Mouse (Mus musculus): ENCODE measurements around the gene Inka1.
"Not testable (repeated sequence)": the region's sequence is repeated elsewhere in the genome, so short reads cannot be mapped to it uniquely, and the experiment has no call there.

Gene Inka1

DNA sequence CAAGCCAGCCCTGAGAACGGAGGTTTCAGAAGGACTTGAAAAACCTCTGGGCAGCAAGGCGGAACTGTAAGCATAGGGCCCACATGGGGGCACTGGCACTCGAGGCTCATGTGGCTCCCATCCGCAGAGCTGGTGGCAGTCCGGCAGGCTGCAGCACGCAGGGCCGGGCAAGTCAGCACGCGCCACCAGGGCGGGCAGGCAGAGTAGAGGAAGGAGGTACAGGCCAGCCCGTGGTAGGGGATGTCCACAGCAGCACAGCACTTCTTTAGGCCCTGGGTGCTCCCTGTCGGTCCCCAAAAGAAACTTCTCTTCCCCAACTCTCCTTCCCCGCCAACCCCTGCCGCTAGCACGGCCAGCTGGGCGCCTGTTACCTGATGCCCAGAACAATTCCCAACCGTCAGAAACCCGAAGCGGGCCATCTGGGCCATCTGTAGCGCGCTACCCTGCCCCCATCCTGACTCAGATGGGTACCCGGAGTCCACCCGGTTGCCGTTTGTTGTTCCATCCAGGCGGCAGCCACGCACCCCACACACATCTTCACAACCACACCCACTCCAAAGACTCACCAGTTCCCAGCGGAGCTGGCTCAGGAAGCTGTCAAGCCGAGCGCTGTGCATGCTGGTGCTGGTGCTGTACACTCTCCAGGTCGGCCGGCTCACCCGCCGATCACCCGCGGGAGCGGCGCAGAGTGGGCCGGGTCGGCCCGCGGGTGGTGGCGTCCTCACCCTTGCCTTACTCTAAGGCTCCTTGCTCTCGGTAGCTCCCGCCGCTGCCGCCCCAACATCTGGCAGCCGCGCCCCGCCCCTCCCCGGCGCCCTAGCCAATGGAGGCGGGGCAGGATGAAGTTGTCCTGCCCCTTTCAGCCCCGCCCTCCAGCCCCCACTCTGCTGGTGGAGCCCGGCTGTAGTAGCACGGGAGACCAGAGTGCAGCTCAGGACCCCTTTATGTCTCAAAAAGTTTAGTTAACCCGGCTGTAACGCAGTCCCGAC is at the start of gene Inka1:
Gene Inka1 (minus strand): TSS at position 749 of the 989 bp plus-strand sequence.
- peak; percentile 86 for DNase-seq (ENCODE audit: low read depth, low spot score)

DNA sequence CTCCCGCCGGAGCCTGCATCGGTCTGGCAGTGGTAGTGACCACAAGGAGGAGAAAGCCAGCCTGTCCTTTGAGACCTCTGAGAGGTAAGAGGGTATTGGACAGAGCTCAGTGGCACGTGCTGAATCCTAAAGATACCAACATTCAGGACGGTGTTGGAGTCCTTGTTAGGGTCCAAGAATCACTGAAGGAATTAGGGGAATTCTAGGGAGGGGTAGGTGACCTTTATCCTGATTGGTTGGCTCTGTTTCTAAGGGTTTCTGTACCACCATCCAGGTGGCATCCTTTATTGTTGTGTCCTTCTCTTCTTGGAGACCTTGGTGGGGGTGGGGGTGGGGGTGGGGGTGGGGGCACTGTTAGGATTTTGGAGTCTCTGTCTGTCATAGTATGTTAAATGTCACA is 46.4 kb upstream of the Inka1 start:
- DNase-seq (ENCODE audit: low read depth, low spot score) = no peak

DNA sequence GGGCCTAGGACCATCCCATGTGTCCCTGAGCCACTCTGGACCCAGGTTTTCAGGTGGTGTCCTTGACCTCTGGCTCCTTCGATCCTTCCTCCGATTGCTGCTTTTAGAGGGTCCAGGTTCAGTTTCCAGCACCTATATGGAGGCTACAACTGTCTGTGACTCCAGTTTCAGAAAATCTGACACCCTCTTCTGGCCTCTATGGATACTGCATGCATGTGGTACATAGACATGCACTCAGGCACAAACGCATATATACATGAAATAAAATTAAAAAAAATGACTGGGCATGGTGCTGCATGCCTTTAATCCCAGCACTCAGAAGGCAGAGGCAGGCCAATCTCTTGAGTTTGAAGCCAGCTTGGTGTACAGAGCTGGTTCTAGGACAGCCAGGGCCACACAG is 42.2 kb upstream of the Inka1 start:
- DNase-seq (ENCODE audit: low read depth, low spot score) = no peak

DNA sequence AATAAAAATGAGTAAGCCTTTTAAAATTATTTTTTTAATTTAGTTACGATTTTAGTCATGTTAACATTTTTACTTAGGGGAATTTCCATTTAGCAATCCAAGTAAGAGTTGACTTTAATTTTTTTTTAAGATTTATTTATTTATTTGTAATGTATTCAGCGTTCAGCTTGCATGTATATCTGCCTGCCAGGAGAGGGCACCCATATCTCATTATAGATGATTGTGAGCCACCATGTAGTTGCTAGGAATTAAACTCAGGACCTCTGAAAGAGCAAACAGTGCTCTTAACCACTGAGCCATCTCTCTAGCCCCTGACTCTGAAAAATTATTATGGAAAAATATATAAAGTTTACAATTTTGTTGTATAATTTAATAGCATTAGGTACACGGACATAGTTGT is 40.9 kb upstream of the Inka1 start:
- DNase-seq (ENCODE audit: low read depth, low spot score) = no peak

DNA sequence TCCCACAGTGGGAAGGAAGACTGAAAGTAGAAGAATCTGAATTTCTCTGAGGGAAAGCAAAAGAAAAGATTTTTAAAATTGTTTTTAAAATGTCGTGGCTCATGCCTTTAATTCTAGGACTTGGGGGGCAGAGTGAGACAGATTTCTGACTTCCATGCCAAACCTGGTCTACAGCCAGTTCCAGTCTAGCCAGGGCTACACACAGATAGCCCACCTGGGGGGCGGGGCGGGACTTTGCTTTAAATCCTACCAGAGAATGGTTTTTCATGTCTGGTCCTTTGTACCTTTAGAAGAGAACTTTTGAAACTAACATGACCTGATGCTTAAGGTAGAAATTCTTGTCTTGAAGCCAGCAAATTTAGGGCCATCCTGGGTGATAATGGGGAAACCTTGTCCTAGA is 37.5 kb upstream of the Inka1 start:
- no peak for DNase-seq (ENCODE audit: low read depth, low spot score)

DNA sequence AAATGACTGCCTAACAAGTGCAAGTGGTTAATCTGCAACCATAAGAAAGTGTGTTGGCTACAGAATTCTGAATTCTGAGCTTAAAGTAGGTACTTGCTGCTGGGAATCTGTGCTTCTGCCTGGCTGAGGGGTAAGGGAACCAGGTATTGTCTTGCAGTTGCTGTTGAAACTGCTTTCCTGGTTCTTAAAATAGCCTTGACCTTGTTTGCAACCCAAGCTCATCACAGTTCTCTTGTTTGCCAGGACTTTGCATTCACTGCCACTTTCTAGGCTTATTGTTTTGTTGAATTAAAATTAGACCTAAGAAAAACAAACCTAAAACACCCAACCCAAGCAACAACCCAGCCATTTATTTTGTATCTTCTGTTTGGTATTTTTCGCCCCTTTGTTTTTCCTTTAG is 35.1 kb upstream of the Inka1 start:
- DNase-seq (ENCODE audit: low read depth, low spot score) = peak; percentile 32

DNA sequence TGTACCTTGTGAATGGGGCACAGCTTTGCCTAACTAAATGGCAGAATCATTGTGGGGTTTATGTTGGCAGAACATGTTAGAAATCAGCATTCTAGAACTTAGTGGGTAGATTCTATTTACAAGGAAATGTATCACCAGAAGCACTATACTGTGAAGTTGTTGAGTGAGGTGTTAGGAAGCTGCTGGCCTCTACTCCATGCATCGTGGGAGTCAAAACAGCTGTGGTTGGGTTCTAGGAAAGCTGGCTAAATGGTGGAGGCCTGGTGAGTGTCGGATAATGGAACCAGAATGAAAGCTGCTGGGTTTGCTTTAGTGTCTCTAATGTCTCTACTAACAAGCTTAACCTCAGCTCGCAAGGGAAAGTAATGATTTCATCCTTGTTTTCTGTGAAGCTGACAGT is 31.4 kb upstream of the Inka1 start:
- DNase-seq (ENCODE audit: low read depth, low spot score) = peak; percentile 88

DNA sequence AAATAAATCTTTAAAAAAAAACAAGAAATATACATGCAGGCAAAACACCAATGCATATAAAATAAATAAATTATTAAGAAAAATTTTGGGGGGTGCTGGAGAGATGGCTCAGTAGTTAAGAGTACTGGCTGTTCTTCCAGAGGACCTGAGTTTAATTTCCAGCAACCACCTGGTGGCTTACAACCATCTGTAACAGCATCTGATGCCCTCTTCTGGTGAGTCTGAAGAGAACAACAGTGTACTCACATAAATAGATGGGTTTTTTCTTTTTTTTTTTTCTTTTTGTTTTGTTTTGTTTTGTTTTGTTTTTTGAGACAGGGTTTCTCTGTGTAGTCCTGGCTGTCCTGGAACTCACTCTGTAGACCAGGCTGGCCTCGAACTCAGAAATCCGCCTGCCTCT is 27.9 kb upstream of the Inka1 start:
- not testable (repeated sequence) for DNase-seq (ENCODE audit: low read depth, low spot score)

DNA sequence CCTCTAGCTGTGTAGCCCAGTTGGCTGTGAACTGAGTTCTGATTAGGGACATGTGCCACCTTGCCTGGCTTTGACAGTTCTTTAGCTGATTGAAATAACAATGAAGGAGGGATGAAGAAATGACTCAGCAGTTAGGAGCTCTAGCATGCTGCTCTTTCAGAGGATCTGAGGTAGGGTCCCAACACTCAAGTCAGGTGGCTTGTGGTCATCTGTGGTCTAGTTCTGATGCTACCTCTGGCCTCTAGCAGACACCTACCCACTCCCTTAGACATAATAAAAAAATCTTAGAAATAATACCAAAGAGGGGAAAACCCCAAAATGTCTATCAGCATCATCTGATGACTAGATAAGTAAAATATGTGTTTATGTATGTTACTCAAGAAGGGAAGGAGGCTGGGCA is 24.7 kb upstream of the Inka1 start:
- no peak for DNase-seq (ENCODE audit: low read depth, low spot score)

DNA sequence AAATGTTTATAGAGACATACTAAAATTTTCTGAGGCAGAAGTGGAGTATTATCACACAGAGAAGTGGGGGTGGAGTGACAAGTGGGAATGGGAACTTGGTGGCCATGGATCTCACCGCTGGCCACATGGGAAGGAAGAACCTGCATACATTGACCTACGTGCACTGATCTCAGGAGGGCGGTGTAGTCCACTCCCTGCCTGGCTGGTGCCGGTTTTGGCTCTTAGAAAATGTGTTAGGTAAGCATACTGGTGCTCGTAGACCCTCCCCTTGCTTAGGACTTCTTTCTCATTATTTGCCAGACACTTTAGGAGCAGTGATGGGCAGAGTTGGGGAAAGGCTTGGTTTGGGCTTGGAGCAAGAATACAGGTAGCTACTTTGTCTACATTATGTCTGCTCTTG is 22.4 kb upstream of the Inka1 start:
- no peak for DNase-seq (ENCODE audit: low read depth, low spot score)

DNA sequence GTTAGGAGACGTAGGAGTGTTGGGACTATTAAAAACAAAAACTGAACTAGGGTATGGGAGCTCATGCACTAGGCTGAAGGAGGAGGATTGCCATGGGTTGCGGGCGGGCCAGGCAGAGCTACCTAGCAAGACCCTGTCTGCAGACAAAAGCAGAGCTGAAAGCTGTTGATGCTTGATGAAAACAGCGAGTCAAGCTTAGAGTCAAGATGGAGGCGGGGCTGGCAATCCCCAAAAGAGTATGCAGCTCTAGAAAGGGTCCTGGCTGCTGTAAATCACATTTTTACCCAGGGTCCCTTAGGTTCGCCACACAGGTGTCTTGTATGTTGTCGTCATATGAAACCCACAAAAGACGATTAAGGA is 17.8 kb upstream of the Inka1 start:
- peak; percentile 35 for DNase-seq (ENCODE audit: low read depth, low spot score)

DNA sequence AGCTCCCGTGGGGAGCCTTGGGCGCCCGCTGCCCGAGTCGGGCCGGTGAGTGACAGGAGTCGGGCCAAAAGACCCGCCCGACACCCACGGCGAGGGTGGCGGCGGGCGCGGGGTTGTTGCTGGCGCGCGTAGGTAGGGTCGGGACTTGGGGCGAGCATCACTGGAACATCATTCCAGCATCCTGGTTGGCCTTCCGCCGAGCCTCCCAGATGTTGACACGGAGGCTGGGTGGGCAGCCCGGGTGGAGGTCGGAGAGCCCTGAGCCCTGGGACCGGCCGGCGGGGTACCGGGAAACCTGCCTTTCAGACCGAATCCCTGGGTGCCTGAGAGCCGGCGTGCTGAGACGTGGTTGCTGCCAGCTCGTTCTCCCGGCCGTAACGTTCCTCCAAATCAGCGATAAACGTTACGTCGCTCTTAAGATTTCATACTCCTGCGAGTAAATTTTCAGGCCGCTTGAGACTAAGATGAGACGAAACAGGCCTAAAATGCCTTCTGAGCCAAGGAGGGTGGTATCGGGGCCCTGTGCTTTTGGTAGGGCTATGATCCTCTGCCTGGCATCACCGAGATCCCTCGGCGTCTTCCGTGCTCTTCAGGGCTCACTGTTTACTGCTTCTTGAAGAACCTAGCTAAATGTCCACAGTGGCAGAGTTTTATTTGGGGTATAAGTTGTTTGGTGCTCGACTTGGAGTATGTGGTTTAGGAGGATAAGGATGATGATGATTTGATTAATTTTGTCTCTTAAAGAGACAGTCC is 17.3 kb upstream of the Inka1 start:
- DNase-seq (ENCODE audit: low read depth, low spot score) = peak; percentile 49

DNA sequence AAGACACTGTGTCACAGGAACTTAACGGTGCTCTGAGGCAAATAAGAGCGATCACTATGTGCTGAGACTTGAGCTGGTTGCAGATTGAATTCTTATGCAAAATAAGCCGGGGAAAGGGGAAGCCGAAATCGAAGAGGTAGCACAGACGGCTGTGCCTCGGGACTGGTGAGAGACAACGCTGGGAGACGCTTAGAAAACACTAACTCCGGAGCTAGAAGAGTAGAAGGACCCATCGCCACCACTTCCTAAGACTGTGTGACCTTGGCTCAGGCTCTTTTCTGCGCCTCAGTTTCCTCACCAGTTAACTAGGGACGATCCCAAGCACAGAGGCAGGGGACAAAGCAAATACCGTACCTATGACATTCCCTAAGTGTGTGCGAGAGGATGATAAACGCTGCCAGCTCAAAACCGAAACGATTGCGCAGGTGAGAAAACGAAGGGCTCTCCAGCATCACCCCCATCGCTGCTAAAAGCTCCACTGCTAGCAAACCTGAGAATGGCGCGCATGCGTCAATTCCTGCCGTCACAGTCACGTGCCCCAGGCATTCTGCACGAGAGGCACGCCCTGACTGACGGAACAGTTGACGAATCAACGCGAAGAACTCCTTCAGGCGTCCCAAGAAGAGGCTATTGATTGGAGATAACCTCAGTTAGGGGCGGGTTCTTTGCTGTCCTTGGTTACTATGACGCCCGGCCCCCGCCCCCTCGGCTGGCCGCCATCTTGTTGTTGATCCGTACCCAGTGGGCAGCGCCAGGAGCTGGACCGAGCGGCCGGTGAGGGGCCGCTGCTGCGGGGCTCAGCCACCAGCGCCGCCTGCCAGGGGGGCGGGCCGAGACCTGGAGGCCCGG is 16.5 kb upstream of the Inka1 start, which contains the start of gene Ip6k1:
Gene Ip6k1 (plus strand): TSS at position 580 of the 849 bp plus-strand sequence.
- peak; percentile 100 for DNase-seq (ENCODE audit: low read depth, low spot score)

DNA sequence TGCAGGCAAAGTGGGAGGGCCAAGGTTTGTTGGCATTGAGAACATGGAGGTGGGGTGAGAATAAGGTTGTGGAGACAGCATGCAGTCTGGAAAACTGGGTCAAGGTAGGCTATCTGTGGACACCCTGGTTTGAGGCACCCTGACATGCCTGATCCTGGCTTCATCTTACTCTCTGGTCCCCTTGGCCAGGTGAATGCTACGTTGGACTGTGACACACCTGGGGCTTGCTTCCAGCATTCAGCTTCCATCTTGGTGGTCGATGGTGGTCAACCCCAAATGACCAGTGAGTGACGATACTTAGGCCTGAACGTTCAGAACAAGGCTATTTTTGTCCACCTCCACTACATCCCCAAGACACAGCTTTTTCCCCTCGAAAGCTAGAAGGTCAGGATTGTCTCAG is 10.4 kb upstream of the Inka1 start, which contains the start of gene Gm20662:
Gene Gm20662 (plus strand): TSS at position 301 of the 400 bp plus-strand sequence.
- no peak for DNase-seq (ENCODE audit: low read depth, low spot score)

DNA sequence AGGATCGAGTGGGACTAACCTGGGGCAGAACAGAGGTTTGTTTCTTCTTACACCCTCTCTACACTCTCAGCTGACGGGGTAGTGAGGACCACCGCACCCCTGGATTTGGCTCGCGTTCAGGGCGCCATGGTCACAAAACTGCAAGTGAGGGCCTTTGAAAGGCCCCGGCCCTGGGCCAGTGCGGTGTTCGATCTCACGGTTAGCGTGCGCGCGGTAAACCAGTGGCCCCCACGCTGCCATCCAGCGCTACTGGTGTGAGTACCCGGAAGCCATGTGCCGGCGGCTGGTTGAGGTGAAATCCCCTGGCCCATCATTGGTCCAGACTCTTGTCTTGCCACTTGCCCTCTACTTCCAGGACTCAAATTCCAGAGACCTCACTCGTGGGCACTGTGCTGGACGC is 9.8 kb upstream of the Inka1 start:
- no peak for DNase-seq (ENCODE audit: low read depth, low spot score)

DNA sequence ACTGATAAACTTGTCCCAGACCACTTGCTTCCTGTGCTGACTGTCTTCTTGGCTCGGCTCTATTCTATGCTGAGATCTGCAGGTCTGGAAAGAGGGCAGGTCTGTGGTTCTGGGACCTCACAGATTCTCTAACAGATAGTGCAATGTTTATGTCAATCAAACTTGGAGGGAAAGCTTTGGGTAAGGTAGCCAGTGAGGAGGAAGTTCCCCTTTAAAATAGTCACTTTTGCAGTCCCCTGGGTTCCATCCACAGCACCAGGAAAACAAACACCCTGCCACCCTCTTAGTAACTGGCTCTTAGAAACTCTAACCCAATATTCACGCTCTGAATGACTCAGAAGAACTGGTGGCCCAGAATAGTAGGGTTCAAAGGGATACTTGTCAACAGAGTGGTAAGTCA is 8.8 kb upstream of the Inka1 start:
- DNase-seq (ENCODE audit: low read depth, low spot score) = no peak

DNA sequence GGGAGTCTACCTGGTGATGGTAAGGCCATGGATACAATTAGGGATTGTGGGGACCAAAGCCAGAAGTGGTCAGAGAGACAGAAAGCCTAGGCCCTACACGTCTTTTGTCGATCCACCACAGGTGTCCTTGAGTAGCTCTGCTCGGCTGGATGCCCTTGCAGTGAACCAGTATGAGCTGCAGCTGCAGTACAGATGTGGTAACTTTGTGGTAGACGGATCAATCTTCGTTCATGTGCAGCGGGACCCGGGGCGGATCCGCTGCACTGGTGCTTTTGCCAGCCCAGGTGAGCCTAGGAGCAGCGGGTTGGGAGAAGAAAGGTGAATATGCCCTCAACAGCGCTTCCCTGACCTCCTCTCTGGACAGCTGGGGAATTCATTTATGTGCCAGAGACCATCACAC is 7.3 kb upstream of the Inka1 start:
- DNase-seq (ENCODE audit: low read depth, low spot score) = no peak

DNA sequence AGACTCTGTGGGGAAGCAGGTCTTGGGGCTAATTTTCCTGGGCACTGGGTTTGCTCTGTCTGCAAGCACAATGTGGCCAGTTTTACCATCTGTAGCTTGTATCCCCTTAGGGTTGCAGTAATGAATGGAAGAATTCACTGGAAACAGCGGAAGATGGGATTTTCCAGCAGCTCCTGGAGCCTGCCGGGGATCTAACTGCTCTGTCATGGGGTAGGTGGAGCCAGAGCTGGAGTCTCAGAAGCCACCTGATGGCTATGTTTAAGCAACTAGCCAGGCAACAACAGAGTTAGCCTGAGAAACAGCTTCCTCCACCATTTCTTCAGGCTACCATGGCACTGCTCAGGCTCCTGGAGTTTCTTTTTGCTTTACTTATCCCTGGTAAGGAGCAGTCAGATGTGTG is 6.5 kb upstream of the Inka1 start, which contains the start of gene Cdhr4:
Gene Cdhr4 (plus strand): TSS at position 301 of the 400 bp plus-strand sequence.
- no peak for DNase-seq (ENCODE audit: low read depth, low spot score)

DNA sequence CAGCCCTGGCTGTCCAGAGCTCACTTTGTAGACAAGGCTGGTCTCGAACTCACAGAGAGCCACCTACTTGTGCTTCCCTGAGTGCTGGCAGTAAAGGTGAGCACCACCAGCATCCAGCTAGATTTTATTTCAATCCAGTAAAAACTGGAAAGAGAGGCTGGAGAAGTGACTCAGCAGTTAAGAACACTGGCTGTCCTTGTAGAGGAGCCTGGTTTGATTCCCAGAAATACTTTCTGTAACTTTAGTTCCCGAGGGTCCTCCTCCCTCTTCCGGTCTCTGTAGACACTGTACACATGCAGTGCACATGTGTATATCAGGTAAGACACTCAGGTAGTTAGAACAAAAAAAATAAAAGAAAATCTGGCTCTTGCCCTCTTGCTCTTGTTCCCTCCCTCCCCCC is 2.3 kb upstream of the Inka1 start:
- no peak for DNase-seq (ENCODE audit: low read depth, low spot score)

DNA sequence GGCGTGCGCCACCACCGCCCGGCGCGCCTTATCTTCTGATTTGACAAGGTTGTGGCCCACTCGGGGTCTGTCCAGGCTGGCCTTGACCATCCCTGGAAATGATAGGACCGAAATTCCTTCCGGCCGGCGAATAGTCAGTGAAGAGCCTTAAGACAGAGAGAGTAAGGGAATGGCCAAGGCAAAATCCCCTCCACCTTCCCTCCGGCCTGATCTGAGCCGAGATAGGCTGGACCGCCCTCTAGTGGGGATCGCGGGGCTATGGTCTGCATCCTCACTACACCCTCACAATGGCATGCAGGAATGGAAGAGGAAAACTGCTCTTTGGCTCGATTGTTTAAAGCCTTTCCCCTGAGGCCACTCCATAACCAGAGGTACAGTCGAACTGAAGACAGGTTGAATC is 697 bp upstream of the Inka1 start:
- peak; percentile 89 for DNase-seq (ENCODE audit: low read depth, low spot score)

DNA sequence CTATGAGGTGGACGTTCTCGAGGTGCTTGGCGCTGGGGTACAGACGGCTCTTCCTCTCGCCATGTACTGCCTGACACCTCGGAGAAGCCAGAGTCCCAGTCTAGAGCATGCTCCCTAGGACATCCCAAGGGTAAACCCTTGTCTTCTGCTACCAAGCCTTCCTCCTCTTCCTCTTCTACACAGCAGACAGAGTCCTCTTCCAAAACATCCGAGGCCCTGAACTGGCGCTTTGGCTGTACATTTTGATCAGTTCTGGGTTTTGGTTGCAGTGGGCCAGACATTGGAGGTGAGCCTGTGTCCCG is 974 bp downstream of the Inka1 start:
- DNase-seq (ENCODE audit: low read depth, low spot score) = no peak
